9 mouse cellular contexts compared by ENCODE assay signal in the genomic region with DNA sequence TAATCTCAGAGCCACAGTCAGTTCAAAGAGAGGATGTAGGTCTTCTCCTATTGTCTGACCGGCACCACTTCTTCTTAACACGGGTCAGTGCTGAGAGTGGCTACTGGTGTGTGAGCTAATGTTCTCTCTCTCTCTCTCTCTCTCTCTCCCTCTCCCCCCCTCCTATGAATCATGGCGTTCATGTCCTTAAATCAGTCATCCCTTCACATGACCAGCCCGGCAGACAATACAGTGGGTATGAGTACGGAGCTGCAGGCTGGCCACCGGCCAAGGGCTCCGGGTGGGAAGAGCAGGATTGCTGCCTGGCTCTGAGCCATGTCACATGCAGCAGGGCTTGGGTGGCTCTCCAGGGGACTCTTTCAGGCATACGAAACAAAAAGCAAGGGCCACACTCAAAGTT. TPM values are rescaled to one million over a fixed set of nuclear protein-coding genes. Genes with fewer than 3 reads are reported as not detected.
DNase-seq lines count a peak whose midpoint lies in the region; ATAC-seq and TF ChIP-seq lines count a peak whose summit lies in the region.
"Had no signal": no experiment of that assay in that cellular context is flagged by ENCODE, and none has a peak within 500 bp of the region (broad histone marks: within the 10 kb centered on the region; RNA-seq: fewer than 3 reads in every experiment).

No protein-coding gene starts in this region.

- no peak overlapping the region for H3K27ac ChIP-seq in embryonic facial prominence, embryonic 12.5 days
- H3K27ac ChIP-seq in embryonic facial prominence, embryonic 10.5 days (replicated peaks): no peak overlapping the region
- no peak overlapping the region for H3K27ac ChIP-seq in embryonic facial prominence, embryonic 14.5 days (replicated peaks; ENCODE audit: low read depth, low read length)
- H3K27ac ChIP-seq in hindbrain, embryonic 13.5 days: peak overlapping the region; percentile 50
- no peak overlapping the region for H3K27ac ChIP-seq in liver, postnatal 0 days (ENCODE audit: low read depth)

- H3K4me2 ChIP-seq in embryonic facial prominence, embryonic 12.5 days (replicated peaks): no peak overlapping the region
- H3K4me2 ChIP-seq in embryonic facial prominence, embryonic 14.5 days (ENCODE audit: low read depth, low read length): no peak overlapping the region
- H3K4me2 ChIP-seq in hindbrain, embryonic 13.5 days: peak overlapping the region; percentile 31; the same call in 1 of the 2 replicates
- 0 out of 2 replicates have a peak overlapping the region, but pooled peaks have one; percentile 19 for H3K4me2 ChIP-seq in liver, postnatal 0 days (ENCODE audit: low read depth, low read length)

- peaks cover 5% of the 10 kb centered on the region; the same call in 1 of the 2 replicates for H3K4me1 ChIP-seq in embryonic facial prominence, embryonic 12.5 days
- H3K4me1 ChIP-seq in embryonic facial prominence, embryonic 10.5 days: peaks cover 13% of the 10 kb centered on the region; the same call in 1 of the 2 replicates
- peaks cover 3% of the 10 kb centered on the region; the same call in 1 of the 2 replicates for H3K4me1 ChIP-seq in embryonic facial prominence, embryonic 14.5 days (ENCODE audit: control insufficient read depth, insufficient read depth, low read length)
- peaks cover 27% of the 10 kb centered on the region for H3K4me1 ChIP-seq in hindbrain, embryonic 13.5 days (replicated peaks)
- H3K4me1 ChIP-seq in liver, postnatal 0 days (ENCODE audit: insufficient read depth): peaks cover 3% of the 10 kb centered on the region; the same call in 1 of the 2 replicates

- TF ChIP-seq EP300 in liver, postnatal 0 days (IDR thresholded peaks at IDR 0.05; ENCODE audit: low read depth): no peak

- 68% methylated on average over 8 of the region's 8 CpGs for WGBS in embryonic facial prominence, embryonic 12.5 days
- 87% methylated on average over 8 of the region's 8 CpGs for WGBS in embryonic facial prominence, embryonic 10.5 days
- WGBS in embryonic facial prominence, embryonic 14.5 days: 39% methylated on average over 8 of the region's 8 CpGs
- 25% methylated on average over 8 of the region's 8 CpGs for WGBS in hindbrain, embryonic 13.5 days
- 60% methylated on average over 8 of the region's 8 CpGs for WGBS in liver, postnatal 0 days (ENCODE audit: insufficient replicate concordance)

- ATAC-seq in embryonic facial prominence, embryonic 12.5 days (ENCODE audit: insufficient number of reproducible peaks, insufficient read depth, low FRiP score, low TSS enrichment): peak; percentile 61; the same call in 1 of the 2 replicates
- ATAC-seq in embryonic facial prominence, embryonic 14.5 days (ENCODE audit: low read depth): peak; percentile 86
- peak; percentile 84 for ATAC-seq in hindbrain, embryonic 13.5 days (ENCODE audit: low FRiP score)
- ATAC-seq in liver, postnatal 0 days: peak; percentile 25; the same call in 1 of the 2 replicates

- H3K36me3 ChIP-seq in embryonic facial prominence, embryonic 12.5 days: no peaks in the 10 kb centered on the region
- H3K36me3 ChIP-seq in embryonic facial prominence, embryonic 10.5 days (replicated peaks): no peaks in the 10 kb centered on the region
- H3K36me3 ChIP-seq in embryonic facial prominence, embryonic 14.5 days (ENCODE audit: control insufficient read depth, insufficient read depth, low read length): no peaks in the 10 kb centered on the region
- H3K36me3 ChIP-seq in hindbrain, embryonic 13.5 days: no peaks in the 10 kb centered on the region
- H3K36me3 ChIP-seq in liver, postnatal 0 days (replicated peaks; ENCODE audit: insufficient read depth, low read length): no peaks in the 10 kb centered on the region

- no peak overlapping the region for H3K4me3 ChIP-seq in embryonic facial prominence, embryonic 12.5 days
- H3K4me3 ChIP-seq in embryonic facial prominence, embryonic 10.5 days: no peak overlapping the region
- H3K4me3 ChIP-seq in embryonic facial prominence, embryonic 14.5 days (ENCODE audit: low read depth, low read length): no peak overlapping the region
- H3K4me3 ChIP-seq in hindbrain, embryonic 13.5 days: no peak overlapping the region
- no peak overlapping the region for H3K4me3 ChIP-seq in liver, postnatal 0 days (ENCODE audit: low read depth, low read length)
- H3K4me3 ChIP-seq: erythroblast, embryonic 14.5 days had no signal

- no peak for DNase-seq in embryonic facial prominence, embryonic 10.5 days (ENCODE audit: low spot score)
- DNase-seq in 3T3-L1 (ENCODE audit: low read depth, low spot score): peak; percentile 87
- peak; percentile 83 for DNase-seq in embryonic facial prominence, embryonic 14.5 days (ENCODE audit: low spot score)
- peak; percentile 34 for DNase-seq in liver, postnatal 0 days
- DNase-seq in retina, embryonic 14.5 days (ENCODE audit: low spot score): peak; percentile 5
- no peak for DNase-seq in embryo, embryonic 10 days (ENCODE audit: low spot score)

- no peak for TF ChIP-seq CTCF in liver, postnatal 0 days (IDR thresholded peaks at IDR 0.05; ENCODE audit: low read depth)

- no peak overlapping the region for H3K9ac ChIP-seq in embryonic facial prominence, embryonic 12.5 days
- no peak overlapping the region for H3K9ac ChIP-seq in embryonic facial prominence, embryonic 14.5 days (ENCODE audit: low read depth, low read length)
- H3K9ac ChIP-seq in hindbrain, embryonic 13.5 days: no peak overlapping the region
- H3K9ac ChIP-seq in liver, postnatal 0 days (replicated peaks): no peak overlapping the region

- no peaks in the 10 kb centered on the region for H3K27me3 ChIP-seq in embryonic facial prominence, embryonic 12.5 days
- H3K27me3 ChIP-seq in embryonic facial prominence, embryonic 10.5 days (replicated peaks; ENCODE audit: low read depth, poor library complexity, severe bottlenecking): no peaks in the 10 kb centered on the region
- no peaks in the 10 kb centered on the region for H3K27me3 ChIP-seq in embryonic facial prominence, embryonic 14.5 days (replicated peaks; ENCODE audit: control insufficient read depth, insufficient read depth, low read length)
- H3K27me3 ChIP-seq in hindbrain, embryonic 13.5 days: no peaks in the 10 kb centered on the region
- no peaks in the 10 kb centered on the region for H3K27me3 ChIP-seq in liver, postnatal 0 days (ENCODE audit: insufficient read depth, low read length)

- H3K9me3 ChIP-seq in embryonic facial prominence, embryonic 12.5 days: no peaks in the 10 kb centered on the region
- no peaks in the 10 kb centered on the region for H3K9me3 ChIP-seq in embryonic facial prominence, embryonic 10.5 days
- no peaks in the 10 kb centered on the region for H3K9me3 ChIP-seq in embryonic facial prominence, embryonic 14.5 days (ENCODE audit: control insufficient read depth, low read length)
- no peaks in the 10 kb centered on the region for H3K9me3 ChIP-seq in hindbrain, embryonic 13.5 days
- no peaks in the 10 kb centered on the region for H3K9me3 ChIP-seq in liver, postnatal 0 days (ENCODE audit: low read length)

RNA-seq across cellular contexts. Expression of gene Pgm2, which starts 47.2 kb away (rescaled TPM):
- 35.8 and 37.6 TPM in 2 replicates for polyA plus RNA-seq in embryonic facial prominence, embryonic 12.5 days (2016; fragmentation: Nextera tagmentation; extraction: Ambion mirVana)
- polyA plus RNA-seq in embryonic facial prominence, embryonic 10.5 days (2016; fragmentation: Nextera tagmentation; extraction: Ambion mirVana): 26.3 and 27.0 TPM in 2 replicates
- 24.5 and 28.9 TPM in 2 replicates for polyA plus RNA-seq in embryonic facial prominence, embryonic 14.5 days (2014; fragmentation: Nextera tagmentation; extraction: Ambion mirVana)
- polyA plus RNA-seq in hindbrain, embryonic 13.5 days (2015; fragmentation: Nextera tagmentation; extraction: Ambion mirVana): 23.4 and 24.0 TPM in 2 replicates
- 9.7 and 11.9 TPM in 2 replicates for polyA plus RNA-seq in liver, postnatal 0 days (2015; fragmentation: Nextera tagmentation; extraction: Ambion mirVana)

Comparison
In these comparisons a context has a peak if more than half of its experiments do, and no peak if none do; other contexts are left out.
1. DNase-seq: peak in 3T3-L1 (single experiment), embryonic facial prominence, embryonic 14.5 days (single experiment), liver, postnatal 0 days (single experiment) and retina, embryonic 14.5 days (single experiment); none in embryonic facial prominence, embryonic 10.5 days (single experiment) and embryo, embryonic 10 days (single experiment).
2. ATAC-seq: peak in every context shown above with its lines; median percentile 86 in embryonic facial prominence, embryonic 14.5 days; 84 in hindbrain, embryonic 13.5 days; 61 in embryonic facial prominence, embryonic 12.5 days; 25 in liver, postnatal 0 days.
3. H3K4me2 ChIP-seq: peak in hindbrain, embryonic 13.5 days (single experiment) and liver, postnatal 0 days (single experiment); none in embryonic facial prominence, embryonic 12.5 days (single experiment) and embryonic facial prominence, embryonic 14.5 days (single experiment).